Mouse (Mus musculus) splenic B cell, adult 2 months (primary cell): Measurements from ENCODE around the gene Acnat1.
"Not testable (repeated sequence)": the region's sequence is repeated elsewhere in the genome, so short reads cannot be mapped to it uniquely, and the experiment has no call there.

Experiments
- DNase-seq: peaks from one replicate; pipeline ENCODE4 v3.0.0-alpha.2; 2011; ENCODE audit warnings: low read depth, low spot score
- H3K27me3 ChIP-seq: 2 replicates; pipeline ENCODE4 v1.6.1; 2012; ENCODE audit warnings: mild to moderate bottlenecking, low read length, moderate library complexity, mixed read lengths; ENCODE audit not compliant: control insufficient read depth, poor library complexity, insufficient read depth, severe bottlenecking
- H3K36me3 ChIP-seq: 2 replicates; pipeline ENCODE4 v1.6.1; 2012; ENCODE audit warnings: mild to moderate bottlenecking, low read length, moderate library complexity, mixed read lengths; ENCODE audit not compliant: control insufficient read depth, poor library complexity, insufficient read depth, severe bottlenecking

The Acnat1 gene

GRCm38 (mm10) chr4:49480104-49480760 lies 6.5 kb upstream of the Acnat1 start:
- H3K36me3 ChIP-seq = no peaks in the 10 kb centered on the region
- no peaks in the 10 kb centered on the region for H3K27me3 ChIP-seq
- no peak for DNase-seq

GRCm38 (mm10) chr4:49479035-49479434 lies 5.3 kb upstream of the Acnat1 start:
- H3K27me3 ChIP-seq, H3K36me3 ChIP-seq, DNase-seq: not testable (repeated sequence)

GRCm38 (mm10) chr4:49478118-49478877 lies 4.6 kb upstream of the Acnat1 start:
- H3K36me3 ChIP-seq = no peaks in the 10 kb centered on the region
- DNase-seq = no peak
- H3K27me3 ChIP-seq = no peaks in the 10 kb centered on the region

GRCm38 (mm10) chr4:49474583-49474982 lies 871 bp upstream of the Acnat1 start:
- Histone ChIP-seq H3K27me3 (no peaks in the 10 kb centered on the region), H3K36me3 (no peaks in the 10 kb centered on the region)
- no peak for DNase-seq

- no peak for DNase-seq
- no peaks in the 10 kb centered on the region for H3K36me3 ChIP-seq
- no peaks in the 10 kb centered on the region for H3K27me3 ChIP-seq
Measured at GRCm38 (mm10) chr4:49469435-49470151, 4.1 kb downstream of the Acnat1 start.

GRCm38 (mm10) chr4:49467360-49467759 lies 6.4 kb downstream of the Acnat1 start:
- no peaks in the 10 kb centered on the region for H3K27me3 ChIP-seq
- H3K36me3 ChIP-seq = no peaks in the 10 kb centered on the region
- DNase-seq = no peak

- DNase-seq = no peak
- Histone ChIP-seq H3K27me3 (no peaks in the 10 kb centered on the region; the same call in 1 of the 2 replicates), H3K36me3 (no peaks in the 10 kb centered on the region)
Measured at GRCm38 (mm10) chr4:49456171-49456570, 17.5 kb downstream of the Acnat1 start.

GRCm38 (mm10) chr4:49451848-49452551 lies 21.7 kb downstream of the Acnat1 start:
- Histone ChIP-seq H3K36me3 (no peaks in the 10 kb centered on the region), H3K27me3 (no peaks in the 10 kb centered on the region)
- DNase-seq = no peak

GRCm38 (mm10) chr4:49451133-49451847 lies 22.4 kb downstream of the Acnat1 start:
- H3K36me3 ChIP-seq, H3K27me3 ChIP-seq, DNase-seq: not testable (repeated sequence)

- not testable (repeated sequence) for H3K36me3 ChIP-seq, H3K27me3 ChIP-seq, DNase-seq
Measured at GRCm38 (mm10) chr4:49436968-49437367, 36.7 kb downstream of the Acnat1 start.

GRCm38 (mm10) chr4:49410151-49410550 lies 63.6 kb downstream of the Acnat1 start:
- not testable (repeated sequence) for DNase-seq, H3K36me3 ChIP-seq, H3K27me3 ChIP-seq

- H3K27me3 ChIP-seq, DNase-seq, H3K36me3 ChIP-seq: not testable (repeated sequence)
Measured at GRCm38 (mm10) chr4:49407957-49408356, 65.8 kb downstream of the Acnat1 start, which contains the start of gene Acnat2. Acnat2 (minus strand) TSS chr4:49408151.
